Mouse (Mus musculus) heart, postnatal 0 days (tissue): ENCODE data around the gene Arhgef12.

Experiments used
- CTCF ChIP-seq: IDR thresholded peaks from 2 replicates; pipeline ENCODE4 v1.5.1; 2016; ENCODE audit warnings: antibody characterized with exemption, control low read depth, low read depth
- EP300 ChIP-seq: IDR thresholded peaks from 2 replicates; pipeline ENCODE4 v1.6.1; 2016; ENCODE audit warnings: antibody characterized with exemption, low read depth

- TF ChIP-seq CTCF (no peak), EP300 (no peak)
Observed at GRCm38 (mm10) chr9:43061545-43061944, 45.5 kb downstream of the Arhgef12 start.
